Mouse (Mus musculus) urinary bladder, adult 2 months (tissue): ENCODE data around the gene Lrrc28. TPM values are rescaled to one million over a fixed set of nuclear protein-coding genes. Genes with fewer than 3 reads are reported as not detected.

Experiments
- DNase-seq: peaks from one replicate; pipeline ENCODE4 v3.0.0; 2022; ENCODE audit warnings: low spot score
- polyA plus RNA-seq: library from polyadenylated mRNA; depleted of rRNA; stranded (reverse); fragments of >200 nt; gene quantifications from 2 replicates; pipeline ENCODE4 v1.2.3, GENCODE M21; 2012; rRNA removed

Gene Lrrc28
- polyA plus RNA-seq, 1 experiment = 36.5 TPM

DNA sequence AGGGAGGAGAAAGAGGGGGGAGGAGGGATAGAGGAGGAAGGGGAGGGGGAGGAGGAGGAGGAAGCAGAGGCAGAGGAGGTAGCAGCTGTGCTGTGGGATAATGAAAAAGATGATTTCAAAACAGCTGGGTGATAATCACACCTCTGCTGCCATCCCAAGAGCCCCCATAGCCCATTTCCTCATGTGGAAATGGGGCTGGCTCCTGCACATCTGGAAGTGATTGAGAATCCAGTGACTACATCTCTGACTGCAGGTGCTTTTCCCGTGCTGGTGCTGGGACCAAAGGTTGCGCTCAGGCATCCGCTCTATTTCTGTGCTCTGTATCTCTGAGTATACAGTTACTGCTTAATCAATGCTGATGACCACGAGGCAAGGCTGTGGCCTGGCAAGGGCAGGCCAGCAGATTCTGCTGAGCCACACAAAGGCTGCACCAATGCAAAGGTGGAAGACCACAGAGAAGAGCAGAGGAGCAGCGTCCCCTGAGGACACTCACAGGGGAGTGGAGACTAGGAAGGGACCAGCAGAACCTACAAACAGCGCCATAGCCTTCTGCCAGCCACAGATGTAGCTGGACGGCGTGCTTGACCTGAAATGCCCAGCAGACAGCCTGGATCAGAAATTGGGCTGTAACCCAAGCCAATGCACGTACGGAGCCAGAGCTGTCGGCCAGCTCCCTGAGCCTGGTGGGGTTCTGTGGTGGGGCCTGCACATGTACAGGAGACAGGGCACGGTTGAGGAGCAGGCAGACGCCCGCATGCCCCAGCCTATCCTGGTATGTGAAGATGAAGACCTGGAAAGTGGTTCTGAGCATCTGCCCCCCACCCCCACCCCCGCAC, 157.9 kb downstream of the Lrrc28 start:
- no peak for DNase-seq

GRCm38 (mm10) chr7:67486417-67486816, 158.7 kb downstream of the Lrrc28 start:
- no peak for DNase-seq

GRCm38 (mm10) chr7:67483698-67484097, 161.4 kb downstream of the Lrrc28 start:
- no peak for DNase-seq

DNA sequence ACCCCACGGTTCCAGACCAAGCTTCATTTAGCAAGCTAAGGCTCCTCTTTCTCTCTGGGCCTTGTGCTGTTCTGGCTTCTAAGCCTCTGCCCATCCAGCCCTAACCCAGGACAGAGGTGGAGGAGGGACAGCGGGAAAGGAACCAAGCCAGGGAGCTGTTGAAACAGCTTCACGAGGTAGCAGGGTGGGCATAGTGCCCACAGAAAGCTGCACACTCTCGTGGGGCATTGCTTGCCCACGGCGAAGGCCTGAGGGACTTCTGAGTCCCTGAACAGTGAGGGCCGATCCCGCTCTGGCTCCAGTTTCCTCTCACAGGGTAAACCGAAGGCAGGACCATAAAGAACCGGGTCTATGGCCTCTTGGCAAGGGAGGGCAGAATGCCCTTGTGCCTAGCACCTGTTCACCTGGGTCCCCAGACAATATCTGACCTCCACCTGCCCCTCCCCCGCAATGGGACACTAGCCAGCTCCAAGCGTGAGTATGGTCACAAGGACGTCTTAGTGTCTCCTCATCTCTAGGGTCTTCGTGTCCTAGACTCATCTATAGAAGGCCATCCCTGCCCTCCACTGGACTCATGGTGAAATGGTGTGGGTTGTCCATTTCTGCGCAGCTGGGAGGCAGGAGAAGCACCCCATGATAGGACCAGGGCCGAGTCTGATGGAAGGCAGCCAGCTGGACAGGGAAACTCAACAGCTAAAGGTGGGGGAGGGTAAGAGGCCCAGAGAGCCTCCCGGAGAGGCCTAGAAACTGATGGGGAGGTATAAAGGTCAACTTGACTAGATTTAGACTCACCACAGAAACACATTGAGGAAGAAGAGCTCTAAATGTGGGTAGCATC, 165.3 kb downstream of the Lrrc28 start:
- DNase-seq = no peak

DNA sequence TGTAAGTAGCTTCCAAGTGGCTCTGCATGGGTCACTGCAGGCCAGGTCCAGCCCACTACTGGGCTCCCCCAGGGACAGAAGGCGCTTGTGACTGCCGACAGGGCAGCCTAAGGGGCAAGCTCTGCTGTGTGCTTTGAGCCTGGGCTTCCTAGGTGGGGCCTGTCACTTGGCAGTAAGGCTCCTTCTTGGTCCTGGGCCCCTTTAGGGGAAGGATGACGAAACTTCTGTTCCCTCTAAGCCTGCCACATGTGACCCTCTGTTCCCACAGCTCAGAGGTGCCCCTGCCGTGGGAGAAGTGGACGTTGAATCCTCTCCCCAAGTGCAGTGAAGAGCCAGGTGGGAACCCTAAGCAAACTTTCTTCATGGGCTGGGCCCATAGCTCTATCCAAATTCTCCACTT, 165.9 kb downstream of the Lrrc28 start:
- DNase-seq = no peak

- no peak for DNase-seq
Measured at GRCm38 (mm10) chr7:67477996-67478395, 167.1 kb downstream of the Lrrc28 start.

- DNase-seq = no peak
Measured at GRCm38 (mm10) chr7:67471295-67471694, 173.8 kb downstream of the Lrrc28 start.

GRCm38 (mm10) chr7:67468802-67469408, 176.2 kb downstream of the Lrrc28 start:
- DNase-seq = no peak

- DNase-seq = no peak
Measured at GRCm38 (mm10) chr7:67468180-67468579, 176.9 kb downstream of the Lrrc28 start.

GRCm38 (mm10) chr7:67466322-67466721, 178.7 kb downstream of the Lrrc28 start:
- DNase-seq = no peak

DNA sequence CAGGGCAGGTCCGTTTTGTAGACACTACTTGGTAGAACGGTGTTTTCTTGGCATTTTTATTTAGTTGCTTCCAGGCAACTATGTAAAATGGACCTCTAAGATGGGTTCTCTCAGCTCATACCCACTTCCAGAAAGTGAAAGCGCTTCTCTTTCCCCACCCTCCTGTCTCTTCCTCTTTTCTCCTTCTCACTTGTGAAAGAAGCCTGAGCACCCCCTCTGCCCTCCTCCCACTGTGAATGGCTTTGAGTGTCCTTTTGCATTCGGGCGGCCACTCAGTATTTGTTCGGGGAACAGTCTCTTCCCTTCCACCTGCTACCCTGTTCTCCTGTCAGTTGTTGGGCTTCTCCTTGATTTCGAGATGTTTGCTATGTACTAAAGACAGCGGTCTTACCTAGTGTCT, 180.4 kb downstream of the Lrrc28 start:
- DNase-seq = no peak

GRCm38 (mm10) chr7:67463565-67463964, 181.5 kb downstream of the Lrrc28 start:
- no peak for DNase-seq

Other genes with a start within 250 kb of the Lrrc28 start
- 15.3 and 21.1 TPM in 2 replicates for gene Ttc23, start 2.1 kb upstream of the Lrrc28 start, polyA plus RNA-seq
- gene Synm, start 114.5 kb upstream of the Lrrc28 start, polyA plus RNA-seq = 268 and 422 TPM in 2 replicates